13 mouse cellular contexts compared by ENCODE assay signal in the genomic region with DNA sequence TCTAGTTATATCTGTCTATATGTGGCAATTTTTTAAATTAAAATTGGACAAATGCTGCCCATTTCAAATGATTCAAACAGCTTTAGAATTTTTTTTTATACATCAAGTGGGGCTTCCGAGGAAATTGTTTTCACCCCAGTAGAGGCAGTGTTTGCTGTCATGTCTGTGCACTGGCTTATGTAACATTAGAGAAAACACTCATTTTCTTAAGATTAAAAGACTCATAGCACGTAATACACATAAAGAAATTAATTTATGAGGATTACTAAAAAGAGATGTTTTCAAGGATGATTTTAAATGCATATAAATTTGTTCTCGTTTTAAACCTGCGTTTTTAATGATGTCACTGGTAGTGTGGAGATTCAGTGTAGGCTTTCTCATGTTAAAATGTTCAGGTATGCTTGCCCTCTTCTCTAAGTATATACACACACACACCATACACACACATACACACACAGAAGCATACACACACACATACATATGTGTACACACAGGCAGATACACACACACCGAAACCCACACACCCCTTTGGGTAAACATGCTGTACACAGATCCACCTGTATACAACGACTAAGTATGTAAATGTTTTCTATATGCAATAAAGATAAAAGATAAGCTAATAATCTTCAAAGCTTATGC. TPM values are rescaled to one million over a fixed set of nuclear protein-coding genes. Genes with fewer than 3 reads are reported as not detected.
DNase-seq lines count a peak whose midpoint lies in the region; ATAC-seq lines count a peak whose summit lies in the region.
"Had no signal": no experiment of that assay in that cellular context is flagged by ENCODE, and none has a peak within 500 bp of the region (broad histone marks: within the 10 kb centered on the region; RNA-seq: fewer than 3 reads in every experiment).

No protein-coding gene starts in this region.

- H3K4me1 ChIP-seq in embryonic facial prominence, embryonic 11.5 days (ENCODE audit: control insufficient read depth, insufficient read depth, low read length) = no peaks in the 10 kb centered on the region
- peaks cover 15% of the 10 kb centered on the region for H3K4me1 ChIP-seq in hindbrain, embryonic 13.5 days (replicated peaks)
- H3K4me1 ChIP-seq in neural tube, embryonic 12.5 days = peaks cover 3% of the 10 kb centered on the region; the same call in 1 of the 2 replicates
- no peaks in the 10 kb centered on the region for H3K4me1 ChIP-seq in kidney, embryonic 14.5 days (ENCODE audit: control insufficient read depth, insufficient read depth, low read length)
- H3K4me1 ChIP-seq: limb, embryonic 15.5 days; lung, embryonic 15.5 days had no signal

- DNase-seq in cerebellum, adult 9-10 months = peak; percentile 84
- DNase-seq in embryonic facial prominence, embryonic 11.5 days (ENCODE audit: low spot score) = no peak
- no peak for DNase-seq in layer of hippocampus, adult 18-20 months (ENCODE audit: low spot score in 2 of 2)
- DNase-seq: gastrocnemius, postnatal 10 days; kidney, adult 18-20 months; layer of hippocampus, postnatal 36 days had no signal

- no peak overlapping the region for H3K4me2 ChIP-seq in embryonic facial prominence, embryonic 11.5 days (ENCODE audit: low read depth, low read length)
- H3K4me2 ChIP-seq in hindbrain, embryonic 13.5 days = peak overlapping the region; percentile 57
- peak overlapping the region; percentile 48 for H3K4me2 ChIP-seq in neural tube, embryonic 12.5 days (replicated peaks)
- no peak overlapping the region for H3K4me2 ChIP-seq in kidney, embryonic 14.5 days (replicated peaks; ENCODE audit: low read depth, low read length)
- H3K4me2 ChIP-seq: limb, embryonic 15.5 days; lung, embryonic 15.5 days had no signal

- no peak overlapping the region for H3K9ac ChIP-seq in embryonic facial prominence, embryonic 11.5 days (replicated peaks; ENCODE audit: low read length)
- H3K9ac ChIP-seq in hindbrain, embryonic 13.5 days = peak overlapping the region; percentile 77
- 0 out of 2 replicates have a peak overlapping the region, but pooled peaks have one; percentile 51 for H3K9ac ChIP-seq in neural tube, embryonic 12.5 days
- no peak overlapping the region for H3K9ac ChIP-seq in kidney, embryonic 14.5 days (ENCODE audit: low read depth, low read length)
- H3K9ac ChIP-seq: limb, embryonic 15.5 days; lung, embryonic 15.5 days had no signal

- 0 out of 2 replicates have a peak, but pooled peaks have one; percentile 34 for ATAC-seq in embryonic facial prominence, embryonic 11.5 days (replicated peaks; ENCODE audit: insufficient number of reproducible peaks, low FRiP score, low TSS enrichment, low read depth)
- ATAC-seq in hindbrain, embryonic 13.5 days (ENCODE audit: low FRiP score) = peak; percentile 39; the same call in 1 of the 2 replicates
- peak; percentile 27; the same call in 1 of the 2 replicates for ATAC-seq in neural tube, embryonic 12.5 days (ENCODE audit: low FRiP score, low read depth)
- no peak for ATAC-seq in erythroid progenitor cell, adult 5-6 weeks (replicated peaks; ENCODE audit: low FRiP score, poor library complexity, severe bottlenecking)
- ATAC-seq in kidney, embryonic 14.5 days (ENCODE audit: low FRiP score, low TSS enrichment) = no peak

- WGBS in embryonic facial prominence, embryonic 11.5 days = 83% methylated on average over 6 of the region's 6 CpGs
- WGBS in hindbrain, embryonic 13.5 days = 66% methylated on average over 6 of the region's 6 CpGs
- WGBS in neural tube, embryonic 12.5 days = 80% methylated on average over 6 of the region's 6 CpGs
- 88% methylated on average over 6 of the region's 6 CpGs for WGBS in kidney, embryonic 14.5 days

- H3K27ac ChIP-seq in embryonic facial prominence, embryonic 11.5 days (replicated peaks; ENCODE audit: low read depth, low read length) = no peak overlapping the region
- H3K27ac ChIP-seq in hindbrain, embryonic 13.5 days = peak overlapping the region; percentile 52; the same call in 1 of the 2 replicates
- no peak overlapping the region for H3K27ac ChIP-seq in neural tube, embryonic 12.5 days
- H3K27ac ChIP-seq in kidney, embryonic 14.5 days (ENCODE audit: low read depth, low read length) = no peak overlapping the region
- H3K27ac ChIP-seq: limb, embryonic 15.5 days; lung, embryonic 15.5 days had no signal

- H3K9me3 ChIP-seq in embryonic facial prominence, embryonic 11.5 days (replicated peaks; ENCODE audit: control insufficient read depth, low read length) = no peaks in the 10 kb centered on the region
- H3K9me3 ChIP-seq in hindbrain, embryonic 13.5 days = no peaks in the 10 kb centered on the region
- no peaks in the 10 kb centered on the region for H3K9me3 ChIP-seq in neural tube, embryonic 12.5 days
- H3K9me3 ChIP-seq in kidney, embryonic 14.5 days (ENCODE audit: control insufficient read depth, low read length) = no peaks in the 10 kb centered on the region
- H3K9me3 ChIP-seq: limb, embryonic 15.5 days; lung, embryonic 15.5 days had no signal

- no peaks in the 10 kb centered on the region for H3K27me3 ChIP-seq in embryonic facial prominence, embryonic 11.5 days (ENCODE audit: control insufficient read depth, insufficient read depth, low read length)
- no peaks in the 10 kb centered on the region for H3K27me3 ChIP-seq in hindbrain, embryonic 13.5 days
- no peaks in the 10 kb centered on the region for H3K27me3 ChIP-seq in neural tube, embryonic 12.5 days (replicated peaks)
- no peaks in the 10 kb centered on the region for H3K27me3 ChIP-seq in kidney, embryonic 14.5 days (ENCODE audit: control insufficient read depth, insufficient read depth, low read length)
- H3K27me3 ChIP-seq: limb, embryonic 15.5 days; lung, embryonic 15.5 days had no signal

- no peaks in the 10 kb centered on the region for H3K36me3 ChIP-seq in embryonic facial prominence, embryonic 11.5 days (replicated peaks; ENCODE audit: control insufficient read depth, insufficient read depth, low read depth, low read length)
- H3K36me3 ChIP-seq in hindbrain, embryonic 13.5 days = no peaks in the 10 kb centered on the region
- no peaks in the 10 kb centered on the region for H3K36me3 ChIP-seq in neural tube, embryonic 12.5 days
- no peaks in the 10 kb centered on the region for H3K36me3 ChIP-seq in kidney, embryonic 14.5 days (ENCODE audit: control insufficient read depth, insufficient read depth, low read length)
- H3K36me3 ChIP-seq: limb, embryonic 15.5 days; lung, embryonic 15.5 days had no signal

- no peak overlapping the region for H3K4me3 ChIP-seq in embryonic facial prominence, embryonic 11.5 days (ENCODE audit: low read depth, low read length)
- peak overlapping the region; percentile 53 for H3K4me3 ChIP-seq in hindbrain, embryonic 13.5 days
- peak overlapping the region; percentile 34 for H3K4me3 ChIP-seq in neural tube, embryonic 12.5 days
- no peak overlapping the region for H3K4me3 ChIP-seq in kidney, embryonic 14.5 days (ENCODE audit: low read length)
- H3K4me3 ChIP-seq: limb, embryonic 15.5 days; lung, embryonic 15.5 days had no signal

RNA-seq across cellular contexts. Expression of a gene that starts 1.4 kb away (rescaled TPM):
- polyA plus RNA-seq in embryonic facial prominence, embryonic 11.5 days (2014; fragmentation: Nextera tagmentation; extraction: Ambion mirVana) = 26.7 and 33.5 TPM in 2 replicates
- polyA plus RNA-seq in hindbrain, embryonic 13.5 days (2015; fragmentation: Nextera tagmentation; extraction: Ambion mirVana) = 347 and 359 TPM in 2 replicates
- polyA plus RNA-seq in neural tube, embryonic 12.5 days (2016; fragmentation: Nextera tagmentation; extraction: Ambion mirVana) = 115 and 122 TPM in 2 replicates
- not detected in 2 replicates for total RNA-seq in erythroid progenitor cell, adult 5-6 weeks (2015; ENCODE audit: low replicate concordance)
- not detected in 2 replicates for total RNA-seq in erythroid progenitor cell, adult 5-6 weeks (2017; ENCODE audit: low replicate concordance)
- 6.8 and 11.0 TPM in 2 replicates for polyA plus RNA-seq in kidney, embryonic 14.5 days (2014; fragmentation: Nextera tagmentation; extraction: Ambion mirVana)
- total RNA-seq in layer of hippocampus, adult 18-20 months (2021) = 100 to 1,000 TPM; 921 to 952 TPM
- total RNA-seq: megakaryocyte-erythroid progenitor cell, adult 5-6 weeks had no signal

Comparison
In these comparisons a context has a peak if more than half of its experiments do, and no peak if none do; other contexts are left out.
1. ATAC-seq: peak in embryonic facial prominence, embryonic 11.5 days (single experiment), hindbrain, embryonic 13.5 days (single experiment) and neural tube, embryonic 12.5 days (single experiment); none in erythroid progenitor cell, adult 5-6 weeks (single experiment) and kidney, embryonic 14.5 days (single experiment).
2. H3K4me2 ChIP-seq: peak in hindbrain, embryonic 13.5 days (single experiment) and neural tube, embryonic 12.5 days (single experiment); none in embryonic facial prominence, embryonic 11.5 days (single experiment) and kidney, embryonic 14.5 days (single experiment).
3. H3K4me3 ChIP-seq: peak in hindbrain, embryonic 13.5 days (single experiment) and neural tube, embryonic 12.5 days (single experiment); none in embryonic facial prominence, embryonic 11.5 days (single experiment) and kidney, embryonic 14.5 days (single experiment).
4. H3K9ac ChIP-seq: peak in hindbrain, embryonic 13.5 days (single experiment) and neural tube, embryonic 12.5 days (single experiment); none in embryonic facial prominence, embryonic 11.5 days (single experiment) and kidney, embryonic 14.5 days (single experiment).